Mouse (Mus musculus): Measurements from ENCODE around the gene Scarf1. TPM values are rescaled to one million over a fixed set of nuclear protein-coding genes. Genes with fewer than 3 reads are reported as not detected.

Gene Scarf1
- polyA plus RNA-seq, 1 experiment = 12.3 TPM

DNA sequence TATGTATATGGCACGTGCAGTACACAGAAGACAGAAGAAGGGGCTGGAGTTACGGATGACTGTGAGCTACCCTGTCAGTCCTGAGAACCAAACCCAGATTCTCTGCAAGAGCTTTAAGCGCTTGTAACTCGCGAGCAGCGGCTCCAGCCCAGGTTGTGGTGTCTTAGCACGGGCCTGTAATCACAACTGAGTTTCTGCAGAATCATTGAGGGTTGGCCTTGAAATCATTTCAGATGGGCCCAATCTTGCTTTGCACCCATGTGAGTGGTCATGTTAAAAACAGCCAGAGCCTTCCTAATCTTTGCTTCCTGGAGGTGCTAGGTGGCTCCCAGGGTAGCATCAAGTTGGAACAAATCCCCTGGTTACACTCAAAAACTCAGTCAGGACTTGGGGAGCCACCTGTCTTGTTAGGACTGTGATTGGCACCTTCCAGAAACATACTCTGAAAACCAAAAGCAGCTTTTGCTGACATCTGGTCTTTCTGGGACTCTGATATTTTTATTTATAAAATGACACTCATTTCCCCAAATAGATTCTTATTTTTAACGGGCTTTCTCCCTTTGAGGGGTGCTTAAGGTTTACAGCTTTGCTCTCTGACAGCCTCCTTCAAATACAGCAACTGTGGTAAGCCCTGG is 46.6 kb downstream of the Scarf1 start:
- Histone ChIP-seq H3K27me3 (ENCODE audit: control insufficient read depth, insufficient read depth, low read length) (no peaks in the 10 kb centered on the region), H3K4me1 (ENCODE audit: control insufficient read depth, insufficient read depth, insufficient read length, low read length) (peaks cover 40% of the 10 kb centered on the region), H3K4me3 (ENCODE audit: low read depth, low read length) (no peak overlapping the region), H3K27ac (ENCODE audit: insufficient read depth, low read depth, low read length) (peak overlapping the region; percentile 96), H3K36me3 (ENCODE audit: control insufficient read depth, insufficient read depth, low read length) (peaks cover 55% of the 10 kb centered on the region)
- 80% methylated on average over 8 of the region's 8 CpGs for WGBS
- TF ChIP-seq POLR2A (IDR thresholded peaks at IDR 0.05; ENCODE audit: low read depth, low read length) (no peak), CTCF (IDR thresholded peaks at IDR 0.05; ENCODE audit: extremely low read depth, insufficient read length, insufficient replicate concordance, low read depth, low read length) (no peak)

DNA sequence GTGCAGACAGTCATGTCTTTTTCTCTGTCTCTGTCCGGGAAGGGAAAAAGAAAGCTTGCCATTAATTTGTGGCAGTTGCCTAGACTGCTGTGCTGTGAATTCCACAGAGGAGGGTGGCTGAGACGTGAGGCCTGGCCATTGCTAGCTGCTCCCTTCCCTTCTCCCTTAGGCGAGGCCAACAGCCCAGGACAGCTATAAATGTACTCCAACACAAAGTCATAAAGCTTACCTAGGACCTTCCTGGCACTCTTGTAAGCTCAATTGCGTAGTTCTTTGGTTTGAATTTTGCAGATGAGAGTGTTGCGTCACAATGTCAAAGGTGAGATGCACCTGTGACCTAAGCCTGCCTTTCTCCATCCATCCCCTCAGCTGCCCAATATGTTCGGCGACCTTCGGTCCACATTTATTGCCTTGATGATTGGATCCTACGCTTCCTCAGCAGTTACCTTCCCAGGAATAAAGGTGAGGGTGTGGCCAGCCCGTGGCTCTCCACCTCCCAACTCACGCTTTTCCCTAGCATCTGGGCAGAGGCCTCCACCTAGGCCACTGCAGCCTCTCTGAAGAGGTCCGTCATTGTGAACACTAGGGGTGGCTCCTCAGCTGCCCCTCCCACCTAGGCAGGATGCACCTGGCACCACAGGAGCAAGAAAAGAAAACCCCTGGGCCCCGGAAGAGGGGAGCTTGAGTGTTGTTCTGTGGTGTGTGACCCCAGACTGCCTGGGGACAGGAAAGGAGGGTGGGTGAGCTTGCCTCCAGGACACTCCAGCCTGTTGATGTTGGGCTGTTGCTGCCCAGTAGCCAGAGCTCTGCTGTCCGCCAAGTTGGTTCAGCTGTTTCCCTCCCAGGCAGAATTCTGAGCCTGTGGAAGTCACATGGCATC is 47.4 kb downstream of the Scarf1 start:
- peaks cover 57% of the 10 kb centered on the region for H3K36me3 ChIP-seq (ENCODE audit: control insufficient read depth, insufficient read depth, low read length)
- WGBS = 25% methylated on average over 14 of the region's 14 CpGs
- H3K27ac ChIP-seq (ENCODE audit: insufficient read depth, low read depth, low read length) = peak overlapping the region; percentile 96
- H3K4me1 ChIP-seq (ENCODE audit: control insufficient read depth, insufficient read depth, insufficient read length, low read length) = peaks cover 45% of the 10 kb centered on the region
- TF ChIP-seq POLR2A (IDR thresholded peaks at IDR 0.05; ENCODE audit: low read depth, low read length) = peak; percentile 47
- TF ChIP-seq CTCF (IDR thresholded peaks at IDR 0.05; ENCODE audit: extremely low read depth, insufficient read length, insufficient replicate concordance, low read depth, low read length) = no peak
- no peaks in the 10 kb centered on the region for H3K27me3 ChIP-seq (ENCODE audit: control insufficient read depth, insufficient read depth, low read length)
- no peak overlapping the region for H3K4me3 ChIP-seq (ENCODE audit: low read depth, low read length)

DNA sequence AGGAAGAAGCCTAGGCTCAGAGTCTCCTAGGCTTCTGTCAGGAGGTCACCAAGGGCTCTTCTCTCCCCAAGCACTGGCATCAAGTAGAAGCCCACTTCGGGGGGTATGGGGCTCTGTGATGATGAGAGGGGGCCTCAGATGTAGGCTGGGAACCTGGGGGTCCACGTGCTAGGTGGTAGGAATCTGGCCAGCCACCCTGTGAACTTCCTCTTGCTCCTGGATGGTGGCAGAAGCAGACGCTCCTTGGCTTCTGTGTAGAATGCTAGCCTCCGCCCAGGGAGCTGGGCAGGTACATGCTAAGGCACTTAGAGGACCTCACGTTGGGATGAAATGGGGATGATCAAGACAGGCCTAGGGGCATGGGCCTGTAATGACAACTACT is 48.1 kb downstream of the Scarf1 start:
- Histone ChIP-seq H3K27me3 (ENCODE audit: control insufficient read depth, insufficient read depth, low read length) (no peaks in the 10 kb centered on the region), H3K4me1 (ENCODE audit: control insufficient read depth, insufficient read depth, insufficient read length, low read length) (peaks cover 51% of the 10 kb centered on the region), H3K4me3 (ENCODE audit: low read depth, low read length) (no peak overlapping the region), H3K27ac (ENCODE audit: insufficient read depth, low read depth, low read length) (peak overlapping the region; percentile 96), H3K36me3 (ENCODE audit: control insufficient read depth, insufficient read depth, low read length) (peaks cover 61% of the 10 kb centered on the region)
- 45% methylated on average over 5 of the region's 5 CpGs for WGBS
- TF ChIP-seq POLR2A (IDR thresholded peaks at IDR 0.05; ENCODE audit: low read depth, low read length) = no peak
- TF ChIP-seq CTCF (IDR thresholded peaks at IDR 0.05; ENCODE audit: extremely low read depth, insufficient read length, insufficient replicate concordance, low read depth, low read length) = no peak

DNA sequence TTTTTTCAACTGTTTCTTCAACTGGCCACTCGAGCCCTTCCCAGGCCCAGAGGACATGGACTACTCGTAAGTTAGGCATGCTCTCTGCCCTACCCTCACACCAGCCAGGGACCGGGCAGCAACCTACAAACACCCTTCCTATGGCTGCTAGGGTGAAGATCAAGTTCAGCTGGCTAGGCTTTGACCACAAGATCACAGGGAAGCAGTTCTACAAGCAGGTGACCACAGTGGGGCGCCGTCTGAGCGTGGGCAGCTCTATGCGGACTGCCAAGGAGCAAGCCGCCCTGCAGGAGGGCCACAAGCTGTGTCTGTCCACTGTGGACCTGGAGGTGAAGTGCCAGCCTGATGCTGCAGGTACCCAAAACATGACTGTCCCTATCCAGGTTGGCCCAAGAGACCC is 49.5 kb downstream of the Scarf1 start:
- Histone ChIP-seq H3K27me3 (ENCODE audit: control insufficient read depth, insufficient read depth, low read length) (no peaks in the 10 kb centered on the region), H3K4me3 (ENCODE audit: low read depth, low read length) (no peak overlapping the region), H3K4me1 (ENCODE audit: control insufficient read depth, insufficient read depth, insufficient read length, low read length) (peaks cover 59% of the 10 kb centered on the region), H3K27ac (ENCODE audit: insufficient read depth, low read depth, low read length) (peak overlapping the region; percentile 96; the same call in 1 of the 2 replicates), H3K36me3 (ENCODE audit: control insufficient read depth, insufficient read depth, low read length) (peaks cover 60% of the 10 kb centered on the region)
- TF ChIP-seq CTCF (IDR thresholded peaks at IDR 0.05; ENCODE audit: extremely low read depth, insufficient read length, insufficient replicate concordance, low read depth, low read length) = no peak
- TF ChIP-seq POLR2A (IDR thresholded peaks at IDR 0.05; ENCODE audit: low read depth, low read length) = no peak
- WGBS = 95% methylated on average over 8 of the region's 8 CpGs

DNA sequence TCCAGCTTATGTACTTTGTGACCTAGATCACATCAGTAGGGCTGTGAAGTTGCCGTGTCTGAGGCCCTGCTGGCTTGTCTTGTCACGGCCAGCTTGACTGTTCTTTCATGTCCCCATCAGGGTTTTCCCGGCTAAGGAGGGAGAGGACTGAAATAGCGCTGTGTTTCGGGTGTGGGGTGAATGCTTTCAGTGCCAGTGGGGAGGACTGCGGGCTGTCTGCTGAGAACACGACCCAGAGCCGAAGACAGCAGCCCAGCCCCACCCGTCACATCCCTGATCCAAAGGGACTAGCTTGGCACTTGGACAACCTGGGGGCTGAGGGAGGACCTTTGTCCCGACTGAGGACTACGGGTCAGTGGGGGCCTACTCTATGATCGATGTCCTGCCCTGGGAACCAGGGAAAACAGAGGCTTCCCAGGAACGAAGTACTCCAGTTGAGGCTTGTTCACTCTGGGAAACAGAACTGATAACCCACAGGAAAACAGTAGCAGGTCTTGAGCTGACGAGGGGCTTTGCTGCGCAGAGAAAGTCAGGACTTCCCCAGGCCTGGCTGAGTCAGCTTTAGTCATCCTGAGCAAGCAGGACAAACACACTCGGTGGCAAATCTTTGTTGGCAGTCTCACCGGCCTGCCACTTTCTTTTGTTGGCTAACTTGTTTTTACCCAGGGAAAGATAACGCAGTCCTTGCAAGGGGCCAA is 50.7 kb downstream of the Scarf1 start:
- Histone ChIP-seq H3K27ac (ENCODE audit: insufficient read depth, low read depth, low read length) (peak overlapping the region; percentile 63), H3K4me3 (ENCODE audit: low read depth, low read length) (no peak overlapping the region)
- WGBS = 49% methylated on average over 18 of the region's 18 CpGs

DNA sequence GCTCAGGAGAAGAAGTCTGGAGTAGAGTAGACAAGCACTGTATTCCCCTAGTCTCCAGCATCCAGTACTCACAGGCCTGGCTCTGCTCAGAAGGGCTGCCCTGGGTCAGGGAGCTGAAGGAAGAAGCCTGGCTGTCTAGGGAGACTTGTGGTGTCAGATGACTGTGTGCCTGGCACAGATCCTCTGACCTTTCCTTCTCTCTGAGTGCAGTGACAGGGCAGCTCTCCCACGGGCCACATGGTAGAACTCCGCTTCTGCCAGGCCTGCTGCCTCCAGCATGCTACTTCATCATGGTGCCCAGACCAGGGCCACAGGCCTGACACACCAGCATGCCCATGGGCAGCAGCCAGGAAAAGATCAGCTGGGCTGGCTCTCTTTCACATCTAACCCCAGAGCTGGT is 52.5 kb downstream of the Scarf1 start:
- Histone ChIP-seq H3K4me3 (ENCODE audit: low read depth, low read length) (no peak overlapping the region), H3K27me3 (ENCODE audit: control insufficient read depth, insufficient read depth, low read length) (no peaks in the 10 kb centered on the region), H3K27ac (ENCODE audit: insufficient read depth, low read depth, low read length) (peak overlapping the region; percentile 81), H3K4me1 (ENCODE audit: control insufficient read depth, insufficient read depth, insufficient read length, low read length) (peaks cover 68% of the 10 kb centered on the region), H3K36me3 (ENCODE audit: control insufficient read depth, insufficient read depth, low read length) (peaks cover 81% of the 10 kb centered on the region)
- TF ChIP-seq CTCF (IDR thresholded peaks at IDR 0.05; ENCODE audit: extremely low read depth, insufficient read length, insufficient replicate concordance, low read depth, low read length) (no peak), POLR2A (IDR thresholded peaks at IDR 0.05; ENCODE audit: low read depth, low read length) (no peak)
- 74% methylated on average over 2 of the region's 2 CpGs for WGBS

More for the DNA sequence above, 50.7 kb downstream of the Scarf1 start:
- Histone ChIP-seq H3K27me3 (ENCODE audit: control insufficient read depth, insufficient read depth, low read length) (no peaks in the 10 kb centered on the region), H3K36me3 (ENCODE audit: control insufficient read depth, insufficient read depth, low read length) (peaks cover 69% of the 10 kb centered on the region), H3K4me1 (ENCODE audit: control insufficient read depth, insufficient read depth, insufficient read length, low read length) (peaks cover 66% of the 10 kb centered on the region)
- no peak for TF ChIP-seq CTCF (IDR thresholded peaks at IDR 0.05; ENCODE audit: extremely low read depth, insufficient read length, insufficient replicate concordance, low read depth, low read length)
- no peak for TF ChIP-seq POLR2A (IDR thresholded peaks at IDR 0.05; ENCODE audit: low read depth, low read length)
